Mouse (Mus musculus): ENCODE measurements around the gene Ap3m1.

GRCm38 (mm10) chr14:20997548-20997947 is 54.8 kb downstream of the Ap3m1 start:
- TF ChIP-seq CTCF (conservative IDR thresholded peaks at IDR 0.05; ENCODE audit: low read length): no peak
- no peak for TF ChIP-seq POU5F1 (IDR thresholded peaks at IDR 0.05; ENCODE audit: borderline replicate concordance, low read length)
- TF ChIP-seq NANOG (IDR thresholded peaks at IDR 0.05; ENCODE audit: borderline replicate concordance, low read length): no peak

All from E14TG2a.4 (cell line).